Mouse (Mus musculus): ENCODE measurements around the gene Mtmr6.
"Not testable (repeated sequence)": the region's sequence is repeated elsewhere in the genome, so short reads cannot be mapped to it uniquely, and the experiment has no call there.

The Mtmr6 gene

GRCm38 (mm10) chr14:60295531-60295930 is 30.5 kb downstream of the Mtmr6 start:
- no peak for DNase-seq (ENCODE audit: low read depth, low spot score)

DNA sequence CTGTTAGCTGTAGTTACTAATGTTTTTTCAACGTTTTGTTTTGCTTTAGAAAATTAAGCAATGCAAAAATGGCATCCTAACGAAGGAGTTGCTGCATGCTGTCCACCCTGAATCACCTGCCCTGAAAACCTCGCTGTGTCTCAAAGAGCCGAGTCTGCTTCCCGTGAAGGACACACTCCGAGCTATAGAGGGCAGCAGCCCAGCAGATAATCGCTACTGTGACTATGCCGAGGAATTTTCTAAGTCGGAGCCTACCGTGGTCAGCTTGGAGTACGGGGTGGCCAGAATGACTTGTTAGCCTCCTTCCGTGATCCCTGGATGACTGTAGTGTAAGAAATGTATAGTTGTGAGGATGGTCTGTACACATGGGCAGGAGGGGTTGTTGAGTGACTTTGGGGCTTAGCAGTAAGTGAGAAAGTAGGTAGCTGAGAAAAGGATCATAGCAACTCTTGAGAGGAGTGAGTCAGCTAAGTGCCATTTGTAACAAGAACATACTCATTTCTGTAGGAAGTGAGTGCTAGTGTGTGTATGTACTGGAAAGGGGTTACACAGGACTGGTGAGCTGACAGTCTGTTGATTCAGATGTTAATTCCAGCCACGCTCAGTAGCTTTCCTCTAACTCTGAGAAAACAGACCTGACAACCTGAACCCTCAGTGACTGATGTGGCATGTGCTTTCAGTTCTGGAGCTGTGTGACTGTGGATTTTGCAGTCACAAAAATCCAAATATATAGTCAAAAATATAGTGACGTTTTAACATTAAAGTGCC is 35.4 kb downstream of the Mtmr6 start:
- peak; percentile 6 for DNase-seq (ENCODE audit: low read depth, low spot score)

DNA sequence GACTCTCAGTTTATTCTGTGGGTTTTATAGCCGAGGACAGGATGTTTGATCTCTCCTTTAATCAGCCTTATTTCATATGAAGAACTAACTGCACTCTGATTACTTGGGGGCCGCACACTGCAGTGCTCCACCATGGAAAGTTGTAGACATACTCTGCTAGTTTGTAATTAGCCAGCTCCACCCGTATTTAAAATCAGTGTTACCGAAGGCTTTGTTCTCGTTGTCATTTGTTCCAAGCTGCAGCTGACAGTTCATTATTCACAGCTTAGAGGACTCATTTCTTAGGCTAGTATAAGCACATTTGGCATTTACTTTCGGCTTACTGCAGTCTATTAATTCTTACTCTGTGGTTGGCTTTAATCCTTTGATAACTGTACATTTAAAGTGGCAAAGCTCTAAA is 36.0 kb downstream of the Mtmr6 start:
- no peak for DNase-seq (ENCODE audit: low read depth, low spot score)

DNA sequence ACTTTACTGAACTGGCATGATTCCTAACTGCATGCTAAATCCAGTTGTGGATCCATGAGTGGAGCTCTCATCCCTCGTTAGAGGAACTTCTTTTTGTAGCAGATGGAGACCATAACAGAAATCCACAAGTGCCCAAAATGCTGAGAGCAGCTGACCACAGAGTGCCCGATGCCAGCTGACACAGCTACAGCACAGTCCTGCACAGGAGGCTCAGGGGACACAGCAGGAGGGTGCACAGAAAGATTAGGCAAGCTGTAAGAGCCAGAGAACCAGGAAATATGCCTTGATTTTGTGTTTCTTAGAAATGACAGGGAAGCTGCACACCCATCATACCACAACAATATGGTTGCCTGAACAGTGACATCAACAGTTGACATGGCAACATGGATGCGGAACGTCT is 37.4 kb downstream of the Mtmr6 start:
- no peak for DNase-seq (ENCODE audit: low read depth, low spot score)

DNA sequence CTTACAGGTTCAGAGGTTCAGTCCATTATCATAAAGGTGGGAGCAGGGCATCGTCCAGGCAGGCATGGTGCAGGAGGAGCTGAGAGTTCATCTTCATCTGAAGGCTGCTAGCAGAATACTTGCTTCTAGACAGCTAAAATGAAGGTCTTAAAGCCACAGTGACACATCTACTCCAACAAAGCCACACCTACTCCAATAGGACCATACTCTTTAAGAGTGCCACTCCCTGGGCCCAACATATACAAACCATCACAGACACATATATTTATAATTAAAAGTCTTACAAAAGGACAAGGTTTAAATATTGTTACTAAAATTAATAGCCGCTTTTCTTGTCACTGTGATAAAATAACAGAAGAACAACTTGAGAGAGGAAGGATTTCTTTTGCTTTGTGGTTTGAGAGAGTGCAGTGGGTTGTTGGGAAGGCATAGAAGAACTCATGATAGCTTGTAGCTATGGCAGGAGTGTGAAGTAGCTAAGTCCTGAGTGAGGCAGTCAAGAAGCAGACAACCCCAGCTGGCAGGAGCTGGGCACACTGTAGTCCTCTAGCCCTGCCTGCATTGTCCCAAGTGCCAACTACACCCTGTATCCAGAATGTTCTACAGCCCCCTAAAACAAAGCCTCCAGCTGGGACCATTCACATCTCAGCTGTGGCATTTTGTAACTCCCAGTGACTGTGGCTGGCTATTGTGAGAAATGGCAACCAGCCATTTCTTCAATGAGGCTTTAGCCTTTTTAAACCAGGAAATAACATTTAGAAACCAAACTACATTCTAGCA is 39.6 kb downstream of the Mtmr6 start:
- no peak for DNase-seq (ENCODE audit: low read depth, low spot score)

GRCm38 (mm10) chr14:60308113-60308512 is 43.1 kb downstream of the Mtmr6 start:
- DNase-seq (ENCODE audit: low read depth, low spot score) = peak; percentile 8

- no peak for DNase-seq (ENCODE audit: low read depth, low spot score)
Observed at GRCm38 (mm10) chr14:60310691-60311090, 45.7 kb downstream of the Mtmr6 start.

GRCm38 (mm10) chr14:60319231-60319630 is 54.2 kb downstream of the Mtmr6 start:
- no peak for DNase-seq (ENCODE audit: low read depth, low spot score)

DNA sequence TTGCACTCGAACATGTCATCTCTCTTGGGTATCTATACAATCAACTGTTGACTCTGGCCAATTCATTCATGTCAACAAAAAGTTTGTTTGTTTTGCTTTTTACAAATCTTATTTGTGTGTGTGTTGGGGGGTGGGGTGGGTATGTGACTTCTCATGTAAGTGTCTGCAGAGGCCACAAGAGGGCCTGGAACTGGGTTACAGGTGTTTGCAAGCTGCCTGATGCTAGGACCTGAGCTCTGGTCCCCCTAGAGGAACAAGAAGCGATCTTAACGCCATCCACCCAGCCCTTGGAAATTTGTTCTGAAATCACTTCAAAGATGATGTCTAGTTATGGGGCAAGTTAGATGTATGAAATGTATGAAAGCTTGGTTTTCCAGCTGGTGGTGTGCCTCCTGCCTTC is 55.8 kb downstream of the Mtmr6 start:
- DNase-seq (ENCODE audit: low read depth, low spot score) = no peak

- DNase-seq (ENCODE audit: low read depth, low spot score) = not testable (repeated sequence)
Observed at GRCm38 (mm10) chr14:60340001-60340400, 75.0 kb downstream of the Mtmr6 start.

DNA sequence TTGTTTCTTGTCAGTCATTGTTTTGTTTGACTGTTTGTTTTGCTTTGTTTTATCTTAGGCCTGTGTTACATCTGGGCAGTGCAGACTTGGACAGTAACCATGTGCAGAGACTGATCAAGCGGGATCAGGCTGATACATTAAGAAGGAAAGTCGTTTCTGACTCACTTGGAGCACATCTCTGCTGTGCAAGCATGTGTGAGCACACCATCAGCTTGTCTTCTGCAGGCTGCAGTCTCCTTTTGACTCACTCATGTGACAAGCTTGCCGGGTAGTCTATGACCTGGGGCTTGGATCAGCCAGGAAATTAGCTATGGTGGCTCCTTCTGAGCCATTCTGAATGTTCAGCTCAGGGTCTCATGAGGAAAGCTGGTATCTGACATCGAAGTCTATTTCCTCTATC is 75.5 kb downstream of the Mtmr6 start:
- no peak for DNase-seq (ENCODE audit: low read depth, low spot score)

DNA sequence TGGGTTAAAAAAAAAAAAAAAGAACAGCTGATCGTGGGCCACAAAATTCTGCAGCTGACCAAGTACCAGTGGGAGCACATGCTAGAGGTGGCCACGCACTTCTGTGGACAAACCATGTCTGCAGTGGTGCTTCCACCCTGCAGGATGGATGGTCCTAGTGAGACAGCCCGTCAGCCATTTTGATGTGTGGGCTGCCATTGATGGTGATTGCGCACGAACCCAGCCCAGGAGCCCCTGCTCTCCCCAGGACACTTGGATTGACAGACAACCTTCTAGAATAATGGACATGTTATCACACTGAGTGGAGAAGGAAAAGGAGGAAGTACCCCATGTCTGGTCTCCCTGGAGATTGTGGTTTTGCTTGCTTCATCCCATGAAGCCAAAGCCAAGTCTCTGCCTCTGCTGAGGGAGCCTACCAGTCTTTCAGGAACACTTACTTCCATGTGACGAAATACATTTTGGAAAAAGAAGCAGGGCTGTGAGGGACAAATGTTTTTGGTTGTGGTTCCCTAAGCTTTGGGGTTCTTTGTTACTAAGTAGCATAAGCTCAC is 80.4 kb downstream of the Mtmr6 start:
- DNase-seq (ENCODE audit: low read depth, low spot score) = no peak

All from mesoderm, embryonic 11.5 days (tissue).